Mouse (Mus musculus) olfactory bulb, adult 2 months (tissue): ENCODE measurements around the gene Nrxn3.

Source experiments
- CTCF ChIP-seq: fragments of 200-500 bp; IDR thresholded peaks from 2 replicates; pipeline ENCODE4 v1.5.1; 2012; ENCODE audit warnings: low read depth, mild to moderate bottlenecking, low read length, moderate library complexity; ENCODE audit not compliant: insufficient read depth
- POLR2A ChIP-seq: fragments of 200-500 bp; IDR thresholded peaks from 2 replicates; pipeline ENCODE4 v1.6.1; 2012; ENCODE audit warnings: mild to moderate bottlenecking, low read depth, low read length, moderate library complexity; ENCODE audit not compliant: insufficient read depth

DNA sequence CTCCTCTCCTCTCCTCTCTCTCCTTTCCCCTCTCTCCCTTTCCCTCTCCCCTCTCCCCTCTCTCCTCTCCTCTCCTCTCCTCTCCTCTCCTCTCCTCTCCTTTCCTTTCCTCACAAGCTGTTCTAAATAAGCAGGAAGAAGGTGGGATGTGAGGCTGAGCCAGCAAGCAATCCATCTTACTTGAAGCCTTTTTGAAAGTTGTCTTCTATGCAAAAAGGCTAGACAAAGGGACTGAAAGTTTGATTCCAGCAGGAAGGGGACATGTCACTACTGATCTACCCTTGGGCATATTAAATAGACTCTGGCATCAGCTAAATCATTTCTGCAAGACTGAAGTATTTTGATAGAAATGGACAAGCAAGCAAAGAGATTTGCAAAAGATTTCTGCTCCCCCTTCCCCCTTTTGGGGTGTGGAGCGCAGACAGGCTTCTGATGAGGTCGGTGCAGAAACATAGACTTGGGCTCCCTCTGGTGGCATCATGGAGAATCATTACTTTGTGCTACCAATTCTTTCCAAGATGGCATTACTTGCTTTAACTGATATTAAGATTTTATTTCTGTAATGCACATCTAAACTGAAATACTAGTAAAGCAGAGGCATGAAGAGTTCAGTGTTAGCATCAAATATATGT is 728.1 kb downstream of the Nrxn3 start:
- TF ChIP-seq CTCF (peak; percentile 41), POLR2A (no peak)
